Mouse (Mus musculus) midbrain, postnatal 0 days (tissue): Measurements from ENCODE around the gene Smg9. TPM values are rescaled to one million over a fixed set of nuclear protein-coding genes. Genes with fewer than 3 reads are reported as not detected.

Experiments
- ATAC-seq: fragments of 200-750 bp; cut with Nextera tagmentation; 2 replicates; pipeline ENCODE4 v1.8.0; 2017; ENCODE audit warnings: moderate number of reproducible peaks, mild to moderate bottlenecking, moderate TSS enrichment, moderate library complexity; ENCODE audit not compliant: low FRiP score
- DNase-seq: peaks from one replicate; pipeline ENCODE4 v3.0.0-alpha.2; 2015; ENCODE audit warnings: low spot score
- H3K27ac ChIP-seq: fragments of 300-500 bp; sonication (generic); 2 replicates; pipeline ENCODE4 v1.5.1; 2014; ENCODE audit warnings: low read depth, mild to moderate bottlenecking, low read length, mixed read lengths
- H3K27me3 ChIP-seq: fragments of 300-500 bp; sonication (generic); 2 replicates; pipeline ENCODE4 v1.6.1; 2014; ENCODE audit warnings: low read length, control low read depth, mixed read lengths; ENCODE audit not compliant: insufficient read depth
- H3K36me3 ChIP-seq: fragments of 300-500 bp; sonication (generic); 2 replicates; pipeline ENCODE4 v1.6.1; 2014; ENCODE audit warnings: low read length, control low read depth, mixed read lengths; ENCODE audit not compliant: insufficient read depth
- H3K4me1 ChIP-seq: fragments of 300-500 bp; sonication (generic); 2 replicates; pipeline ENCODE4 v1.6.1; 2014; ENCODE audit warnings: mild to moderate bottlenecking, control low read depth, antibody characterized with exemption, low read length, mixed read lengths; ENCODE audit not compliant: insufficient read depth
- H3K4me2 ChIP-seq: fragments of 300-500 bp; sonication (generic); 2 replicates; pipeline ENCODE4 v1.6.1; 2014; ENCODE audit warnings: low read depth, mild to moderate bottlenecking, low read length, mixed read lengths; ENCODE audit not compliant: poor library complexity, severe bottlenecking
- H3K4me3 ChIP-seq: fragments of 300-500 bp; sonication (generic); 2 replicates; pipeline ENCODE4 v1.5.1; 2014; ENCODE audit warnings: low read depth, mild to moderate bottlenecking, low read length, moderate library complexity
- H3K9ac ChIP-seq: fragments of 300-500 bp; sonication (generic); replicated peaks from 2 replicates; pipeline ENCODE4 v1.6.1; 2014; ENCODE audit warnings: mild to moderate bottlenecking, low read length, moderate library complexity, mixed read lengths; ENCODE audit not compliant: poor library complexity, severe bottlenecking
- H3K9me3 ChIP-seq: fragments of 300-500 bp; sonication (generic); 2 replicates; pipeline ENCODE4 v1.6.1; 2016; ENCODE audit warnings: low read length, control low read depth
- CTCF ChIP-seq: IDR thresholded peaks from 2 replicates; pipeline ENCODE4 v1.5.1; 2016; ENCODE audit warnings: antibody characterized with exemption, mild to moderate bottlenecking
- WGBS: fragments of 180-500 bp; shearing (Covaris S2); extraction: QIAGEN DNeasy Blood & Tissue Kit; methylation state at CpG from one replicate; pipeline ENCODE4 v1.1.7; 2014; 5-methylcytosine and 5-hydroxymethylcytosine counted together
- polyA plus RNA-seq: library from polyadenylated mRNA; unstranded; fragments of >200 nt; fragmentation: Nextera tagmentation; extraction: Ambion mirVana; gene quantifications from 2 replicates; pipeline ENCODE4 v1.2.1, GENCODE M21; 2015
- total RNA-seq: library from RNA; depleted of rRNA; stranded (reverse); fragments of >200 nt; gene quantifications from 2 replicates; pipeline ENCODE4 v1.2.3, GENCODE M21; 2014

Smg9 gene
- total and polyA plus RNA-seq, 2 experiments from 2014 or later = 30.1 to 50.0 TPM

DNA sequence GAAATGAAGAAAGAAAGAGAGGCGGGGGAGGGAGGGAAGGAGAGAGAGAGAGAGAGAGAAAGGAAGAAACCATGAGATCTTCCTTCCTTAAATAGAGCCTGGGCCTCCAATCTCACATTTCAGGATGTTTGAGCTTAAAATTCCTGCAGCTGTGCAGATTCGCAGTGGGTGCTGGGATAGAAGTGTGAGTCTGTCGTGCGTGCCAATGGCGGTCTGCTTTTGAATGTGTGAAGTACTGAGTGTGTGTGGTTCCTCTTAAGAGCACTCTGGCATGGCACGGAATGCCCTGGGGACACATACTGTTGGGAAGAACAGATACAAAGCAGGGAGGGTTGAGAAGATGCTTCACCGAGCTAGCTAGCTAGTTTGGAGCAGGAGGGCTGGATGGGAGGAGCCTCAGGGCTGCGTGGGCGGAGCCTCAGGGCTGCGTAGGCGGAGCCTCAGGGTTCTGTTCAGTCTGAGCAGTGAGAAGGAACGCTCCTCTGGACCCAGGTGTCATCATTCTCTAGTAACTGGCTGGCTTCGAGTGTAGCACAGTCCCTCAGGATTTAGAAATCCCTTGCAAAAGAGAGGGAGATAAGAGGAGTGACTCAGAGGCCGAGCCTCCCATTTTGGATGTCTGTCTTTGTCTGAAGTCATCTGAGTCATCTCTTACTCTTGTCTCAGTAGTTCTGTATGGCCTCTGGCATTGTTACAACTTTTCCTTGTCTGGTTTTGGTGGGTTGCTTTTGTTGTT is 49.5 kb downstream of the Smg9 start:
- H3K9ac ChIP-seq = no peak overlapping the region
- H3K9me3 ChIP-seq = no peaks in the 10 kb centered on the region
- H3K4me3 ChIP-seq = no peak overlapping the region
- no peaks in the 10 kb centered on the region for H3K36me3 ChIP-seq
- no peak for TF ChIP-seq CTCF
- H3K4me2 ChIP-seq = no peak overlapping the region
- H3K27me3 ChIP-seq = no peaks in the 10 kb centered on the region
- DNase-seq = no peak
- H3K4me1 ChIP-seq = no peaks in the 10 kb centered on the region
- 62% methylated on average over 14 of the region's 14 CpGs for WGBS
- ATAC-seq = no peak
- H3K27ac ChIP-seq = no peak overlapping the region

DNA sequence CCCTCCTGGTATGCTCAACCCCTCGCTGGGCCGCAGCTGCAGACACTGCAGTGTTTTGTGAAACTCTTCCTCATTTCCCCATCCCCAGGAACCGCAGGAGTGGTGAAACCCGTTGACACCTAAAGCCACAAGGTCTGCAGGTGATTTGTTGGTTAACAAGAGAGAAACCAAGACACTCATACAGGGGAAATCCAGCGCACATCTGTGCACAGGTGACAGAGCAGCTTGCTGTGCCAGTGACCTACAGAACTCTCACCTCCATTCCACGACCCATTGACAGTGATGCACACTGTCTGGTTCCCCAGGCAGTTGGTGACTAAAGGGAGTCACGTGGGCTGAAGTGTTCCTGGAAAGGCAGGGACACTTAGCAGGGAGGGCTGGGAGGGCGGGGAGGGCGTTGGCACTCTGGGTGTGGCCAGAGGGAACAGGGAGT is 51.2 kb downstream of the Smg9 start:
- H3K9ac ChIP-seq = no peak overlapping the region
- H3K27ac ChIP-seq = no peak overlapping the region
- WGBS = 68% methylated on average over 9 of the region's 9 CpGs
- no peaks in the 10 kb centered on the region for H3K4me1 ChIP-seq
- H3K36me3 ChIP-seq = no peaks in the 10 kb centered on the region
- no peak for DNase-seq
- H3K4me2 ChIP-seq = no peak overlapping the region
- no peaks in the 10 kb centered on the region for H3K27me3 ChIP-seq
- no peak overlapping the region for H3K4me3 ChIP-seq
- TF ChIP-seq CTCF = no peak
- no peaks in the 10 kb centered on the region for H3K9me3 ChIP-seq
- ATAC-seq = no peak

DNA sequence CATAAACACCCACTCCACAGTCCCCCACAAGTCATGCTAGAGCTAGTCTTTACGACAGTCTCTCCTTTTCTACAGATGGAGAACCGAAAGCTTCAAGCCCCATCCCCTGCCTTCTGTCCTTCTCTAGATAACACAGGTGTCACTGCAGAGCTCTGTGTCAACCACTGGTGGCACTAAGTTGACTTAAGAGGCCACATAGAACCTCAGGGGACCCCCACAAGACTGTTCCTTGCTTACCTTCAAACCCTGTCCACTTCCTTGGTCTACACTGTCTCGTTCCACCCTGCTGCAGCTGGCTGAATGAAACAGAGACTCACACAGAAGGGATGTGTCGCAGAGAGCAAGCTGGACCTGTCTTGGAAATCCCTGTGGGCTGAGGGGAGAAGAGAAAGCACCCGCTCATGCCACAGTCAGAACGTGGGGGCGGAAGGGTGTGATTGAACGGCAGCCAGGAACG is 52.5 kb downstream of the Smg9 start, which contains the start of gene Irgc1:
TSS of gene Irgc1 (minus strand) at position 443 of the 457 bp plus-strand sequence.
- Histone ChIP-seq H3K4me3 (no peak within 1 kb of the TSS), H3K27ac (no peak within 1 kb of the TSS), H3K9ac (no peak within 1 kb of the TSS), H3K4me2 (no peak within 1 kb of the TSS), H3K4me1 (no peaks in the 10 kb centered on the region), H3K36me3 (no peaks in the 10 kb centered on the region), H3K27me3 (no peaks in the 10 kb centered on the region), H3K9me3 (no peaks in the 10 kb centered on the region)
- TF ChIP-seq CTCF = no peak
- ATAC-seq (no peak), DNase-seq (no peak)
- 88% methylated on average over 9 of the region's 9 CpGs for WGBS

DNA sequence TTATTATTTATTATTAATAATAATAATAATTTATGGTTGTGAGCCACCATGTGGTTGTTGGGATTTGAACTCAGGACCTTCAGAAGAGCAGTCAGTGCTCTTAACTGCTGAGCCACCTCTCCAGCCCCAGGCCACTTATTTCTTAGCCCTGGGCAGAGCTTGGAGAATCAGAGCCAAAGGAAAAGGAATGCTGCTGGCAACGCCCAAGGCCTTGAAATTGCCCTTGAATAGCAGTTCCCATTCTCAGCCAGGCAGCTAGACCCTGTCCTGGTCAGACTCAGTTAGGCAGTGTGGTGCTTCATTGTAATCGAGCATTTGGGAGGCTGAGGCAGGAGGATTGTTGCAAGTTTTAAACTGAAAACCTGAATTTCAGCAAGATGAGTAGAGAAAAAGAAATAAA is 54.8 kb downstream of the Smg9 start:
- 75% methylated on average over 2 of the region's 2 CpGs for WGBS
- H3K27me3 ChIP-seq = no peaks in the 10 kb centered on the region

DNA sequence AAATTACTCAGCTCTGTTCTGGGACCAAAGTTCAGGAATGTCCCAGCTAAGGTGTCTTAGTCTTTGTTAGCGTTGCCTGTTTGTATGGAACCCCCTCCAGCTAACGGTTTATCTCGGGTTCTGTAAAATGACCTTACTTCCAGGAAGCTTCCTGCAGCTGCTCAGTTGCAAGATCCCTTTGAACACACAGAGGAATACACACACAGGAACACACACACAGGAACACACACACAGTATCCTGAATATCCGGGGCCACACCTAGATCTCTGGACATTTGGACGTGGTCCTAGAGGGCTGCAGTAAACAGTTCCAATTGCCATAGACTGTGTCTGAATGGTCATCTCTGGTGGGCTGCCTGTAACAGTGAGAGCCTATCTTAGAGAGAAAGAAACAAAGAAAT is 56.3 kb downstream of the Smg9 start:
- WGBS = 76% methylated on average over 5 of the region's 5 CpGs

More for the DNA sequence above, 54.8 kb downstream of the Smg9 start:
- Histone ChIP-seq H3K36me3 (no peaks in the 10 kb centered on the region), H3K4me1 (no peaks in the 10 kb centered on the region), H3K27ac (no peak overlapping the region), H3K4me2 (no peak overlapping the region), H3K9me3 (no peaks in the 10 kb centered on the region), H3K4me3 (no peak overlapping the region), H3K9ac (no peak overlapping the region)
- DNase-seq (no peak), ATAC-seq (no peak)
- no peak for TF ChIP-seq CTCF

DNA sequence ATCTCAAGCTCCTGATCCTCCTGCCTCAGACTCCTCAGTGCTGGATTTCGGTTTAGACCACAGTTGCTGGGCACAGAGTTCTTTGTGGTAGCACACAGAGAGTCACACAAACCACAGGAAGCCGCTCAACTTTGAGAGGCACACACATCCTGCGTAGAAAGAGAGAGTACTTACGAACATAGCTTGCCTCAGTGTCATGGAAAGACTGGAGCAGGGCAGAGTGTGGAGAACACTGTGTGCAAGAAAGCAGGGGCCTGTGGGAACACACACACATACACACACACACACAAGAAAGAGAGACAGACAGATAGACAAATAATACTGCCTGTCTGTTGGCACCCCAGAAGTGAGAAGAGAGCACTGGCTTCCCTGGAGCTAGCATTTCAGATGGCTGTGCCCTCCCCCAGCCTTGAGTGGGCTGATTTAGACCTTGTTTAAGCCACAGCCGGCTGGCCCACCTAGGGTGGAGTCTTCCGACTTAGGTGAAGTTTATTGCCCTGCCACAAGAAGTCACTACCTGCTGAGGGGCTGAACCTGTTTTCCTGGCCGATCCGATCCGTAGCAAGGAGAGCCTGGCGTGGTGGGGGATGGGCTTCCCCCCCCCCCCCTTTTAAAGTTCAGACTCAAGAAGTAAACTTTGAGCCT is 58.4 kb downstream of the Smg9 start:
- Histone ChIP-seq H3K9me3 (no peaks in the 10 kb centered on the region), H3K4me2 (no peak overlapping the region), H3K4me3 (no peak overlapping the region), H3K9ac (no peak overlapping the region), H3K4me1 (no peaks in the 10 kb centered on the region), H3K36me3 (no peaks in the 10 kb centered on the region), H3K27me3 (0 out of 2 replicates have a peak, but pooled peaks cover 4% of the 10 kb centered on the region), H3K27ac (no peak overlapping the region)
- TF ChIP-seq CTCF = no peak
- 73% methylated on average over 10 of the region's 10 CpGs for WGBS
- ATAC-seq (no peak), DNase-seq (no peak)

More for the DNA sequence above, 56.3 kb downstream of the Smg9 start:
- Histone ChIP-seq H3K4me3 (no peak overlapping the region), H3K36me3 (no peaks in the 10 kb centered on the region), H3K9me3 (no peaks in the 10 kb centered on the region), H3K27me3 (no peaks in the 10 kb centered on the region), H3K4me2 (no peak overlapping the region), H3K9ac (no peak overlapping the region), H3K27ac (no peak overlapping the region), H3K4me1 (no peaks in the 10 kb centered on the region)
- no peak for ATAC-seq
- DNase-seq = no peak
- TF ChIP-seq CTCF = no peak
